Mouse (Mus musculus): ENCODE data around the gene Taf15. TPM values are rescaled to one million over a fixed set of nuclear protein-coding genes. Genes with fewer than 3 reads are reported as not detected.

Gene Taf15
- total and polyA plus RNA-seq, 2 experiments from 2014 or later = 9.6 to 18.2 TPM

GRCm38 (mm10) chr11:83522075-83522474, 49.2 kb downstream of the Taf15 start, which contains the start of gene Heatr9:
TSS of gene Heatr9 (minus strand) at chr11:83522175.
- ATAC-seq (ENCODE audit: low FRiP score) (no peak), DNase-seq (ENCODE audit: low spot score) (no peak)
- H3K4me3 ChIP-seq (ENCODE audit: low read depth, low read length) = no peak within 1 kb of the TSS
- whole genome bisulfite sequencing = 77% methylated on average over 3 of the region's 3 CpGs
- H3K9me3 ChIP-seq (ENCODE audit: low read length) = no peaks in the 10 kb centered on the region
- no peak within 1 kb of the TSS for H3K9ac ChIP-seq (replicated peaks; ENCODE audit: low read length, poor library complexity, severe bottlenecking)
- no peak within 1 kb of the TSS for H3K4me2 ChIP-seq (ENCODE audit: low read depth, low read length, poor library complexity, severe bottlenecking)
- H3K27ac ChIP-seq (ENCODE audit: low read depth, low read length) = no peak within 1 kb of the TSS
- H3K27me3 ChIP-seq (ENCODE audit: insufficient read depth, low read length) = no peaks in the 10 kb centered on the region
- H3K4me1 ChIP-seq (ENCODE audit: insufficient read depth, low read length) = no peaks in the 10 kb centered on the region
- no peak for TF ChIP-seq CTCF (IDR thresholded peaks at IDR 0.05)
- H3K36me3 ChIP-seq (ENCODE audit: insufficient read depth, low read length) = 0 out of 2 replicates have a peak, but pooled peaks cover 3% of the 10 kb centered on the region

GRCm38 (mm10) chr11:83529024-83529423, 56.1 kb downstream of the Taf15 start:
- Histone ChIP-seq H3K4me2 (ENCODE audit: low read depth, low read length, poor library complexity, severe bottlenecking) (no peak overlapping the region), H3K4me1 (ENCODE audit: insufficient read depth, low read length) (no peaks in the 10 kb centered on the region), H3K27me3 (ENCODE audit: insufficient read depth, low read length) (no peaks in the 10 kb centered on the region), H3K4me3 (ENCODE audit: low read depth, low read length) (no peak overlapping the region), H3K9ac (replicated peaks; ENCODE audit: low read length, poor library complexity, severe bottlenecking) (no peak overlapping the region), H3K9me3 (ENCODE audit: low read length) (no peaks in the 10 kb centered on the region), H3K36me3 (ENCODE audit: insufficient read depth, low read length) (no peaks in the 10 kb centered on the region), H3K27ac (ENCODE audit: low read depth, low read length) (no peak overlapping the region)
- WGBS = 68% methylated on average over 12 of the region's 12 CpGs
- DNase-seq (ENCODE audit: low spot score) (no peak), ATAC-seq (ENCODE audit: low FRiP score) (no peak)
- TF ChIP-seq CTCF (IDR thresholded peaks at IDR 0.05) = no peak

DNA sequence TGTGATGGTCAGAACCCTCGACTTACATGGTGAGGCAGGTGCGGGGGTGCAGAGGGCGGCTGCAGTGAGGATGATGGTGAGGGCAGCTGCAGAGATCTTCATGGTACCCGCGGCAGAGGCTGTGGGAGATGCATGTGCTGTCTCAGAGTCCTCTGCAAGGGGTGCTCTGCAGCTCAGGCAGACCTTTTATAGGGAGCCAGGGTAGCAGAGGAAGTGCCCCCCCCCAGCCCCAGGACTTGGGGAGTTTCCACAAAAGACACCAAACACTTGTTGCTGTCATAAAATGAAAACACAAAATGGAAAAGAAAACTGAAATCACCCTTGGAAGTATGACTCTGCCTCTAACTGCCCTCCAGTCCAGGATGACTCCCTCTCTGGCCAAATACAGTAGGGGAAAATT, 57.5 kb downstream of the Taf15 start, which contains the start of gene Ccl5:
TSS of gene Ccl5 (minus strand) at position 159 of the 400 bp plus-strand sequence.
- H3K4me1 ChIP-seq (ENCODE audit: insufficient read depth, low read length) = no peaks in the 10 kb centered on the region
- 79% methylated on average over 5 of the region's 5 CpGs for WGBS
- H3K9me3 ChIP-seq (ENCODE audit: low read length) = no peaks in the 10 kb centered on the region
- H3K9ac ChIP-seq (replicated peaks; ENCODE audit: low read length, poor library complexity, severe bottlenecking) = no peak within 1 kb of the TSS
- no peaks in the 10 kb centered on the region for H3K27me3 ChIP-seq (ENCODE audit: insufficient read depth, low read length)
- no peak within 1 kb of the TSS for H3K4me3 ChIP-seq (ENCODE audit: low read depth, low read length)
- no peaks in the 10 kb centered on the region for H3K36me3 ChIP-seq (ENCODE audit: insufficient read depth, low read length)
- no peak within 1 kb of the TSS for H3K4me2 ChIP-seq (ENCODE audit: low read depth, low read length, poor library complexity, severe bottlenecking)
- no peak for TF ChIP-seq CTCF (IDR thresholded peaks at IDR 0.05)
- DNase-seq (ENCODE audit: low spot score) = no peak
- no peak for ATAC-seq (ENCODE audit: low FRiP score)
- H3K27ac ChIP-seq (ENCODE audit: low read depth, low read length) = no peak within 1 kb of the TSS

GRCm38 (mm10) chr11:83533192-83533591, 60.3 kb downstream of the Taf15 start:
- H3K9ac ChIP-seq (replicated peaks; ENCODE audit: low read length, poor library complexity, severe bottlenecking) = no peak overlapping the region
- H3K27me3 ChIP-seq (ENCODE audit: insufficient read depth, low read length) = no peaks in the 10 kb centered on the region
- no peak for TF ChIP-seq CTCF (IDR thresholded peaks at IDR 0.05)
- H3K27ac ChIP-seq (ENCODE audit: low read depth, low read length) = no peak overlapping the region
- no peak for ATAC-seq (ENCODE audit: low FRiP score)
- DNase-seq (ENCODE audit: low spot score) = no peak
- H3K36me3 ChIP-seq (ENCODE audit: insufficient read depth, low read length) = no peaks in the 10 kb centered on the region
- H3K4me1 ChIP-seq (ENCODE audit: insufficient read depth, low read length) = no peaks in the 10 kb centered on the region
- WGBS = 94% methylated on average over 1 of the region's 1 CpGs
- no peak overlapping the region for H3K4me3 ChIP-seq (ENCODE audit: low read depth, low read length)
- H3K9me3 ChIP-seq (ENCODE audit: low read length) = no peaks in the 10 kb centered on the region
- H3K4me2 ChIP-seq (ENCODE audit: low read depth, low read length, poor library complexity, severe bottlenecking) = no peak overlapping the region

DNA sequence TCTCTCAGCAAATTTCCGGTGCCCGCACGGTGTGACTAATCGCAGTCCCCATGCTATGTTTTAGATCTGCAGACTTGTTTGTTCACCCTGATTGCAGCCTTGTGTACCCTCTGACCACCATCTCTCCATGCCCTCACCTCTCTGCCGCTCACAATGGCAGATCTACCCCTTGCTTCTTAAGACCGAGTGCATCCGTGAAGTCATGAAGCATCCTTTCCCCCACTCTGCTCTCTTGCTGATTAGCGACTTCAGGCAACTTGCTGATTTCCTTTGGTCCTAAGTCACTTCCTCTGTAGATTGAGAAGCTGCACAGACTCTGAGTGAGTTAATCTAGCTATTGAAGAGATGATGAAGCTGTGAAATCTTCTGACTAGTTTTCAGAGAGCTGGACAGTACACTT, 61.3 kb downstream of the Taf15 start:
- H3K27me3 ChIP-seq (ENCODE audit: insufficient read depth, low read length) = no peaks in the 10 kb centered on the region

DNA sequence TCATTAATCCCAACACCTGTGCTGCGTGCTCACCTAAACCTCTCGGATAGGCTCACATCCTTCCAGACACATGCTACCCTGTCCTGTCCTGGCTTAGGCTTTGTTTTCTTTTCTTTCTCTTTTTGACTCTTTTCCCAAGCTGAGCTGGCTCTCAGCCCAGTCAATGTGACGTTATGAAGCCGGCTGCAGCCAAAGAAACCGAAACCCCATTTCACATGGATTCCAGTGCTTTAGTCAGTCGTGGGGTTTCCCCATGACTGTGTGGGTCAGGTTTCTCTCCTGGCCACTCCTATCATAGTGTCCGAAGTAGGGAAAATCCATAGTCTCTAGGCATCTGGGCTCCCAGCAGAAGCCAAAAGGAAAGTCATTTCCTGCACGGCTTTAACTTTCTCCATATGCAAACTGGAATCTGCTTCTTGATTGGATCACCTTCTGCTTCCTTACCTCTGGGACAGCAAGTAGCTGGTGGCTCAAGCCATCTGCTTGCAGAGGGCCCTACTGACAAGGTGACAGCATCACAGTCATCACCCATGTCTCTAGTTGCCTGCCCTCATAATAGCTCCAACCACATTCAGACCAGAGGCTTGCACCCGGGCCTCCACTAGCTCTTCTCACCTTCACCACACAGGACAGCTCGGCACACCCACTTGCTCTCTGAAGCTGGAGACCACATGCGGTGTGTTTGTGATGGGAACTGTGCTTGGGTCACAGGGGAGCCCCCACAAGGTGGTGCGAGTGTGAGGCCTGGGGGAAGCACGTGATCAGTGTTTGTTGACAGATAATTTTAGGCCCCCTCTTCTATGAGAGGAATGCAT, 61.9 kb downstream of the Taf15 start:
- no peak for ATAC-seq (ENCODE audit: low FRiP score)
- Histone ChIP-seq H3K4me3 (ENCODE audit: low read depth, low read length) (no peak overlapping the region), H3K4me1 (ENCODE audit: insufficient read depth, low read length) (no peaks in the 10 kb centered on the region), H3K27me3 (ENCODE audit: insufficient read depth, low read length) (no peaks in the 10 kb centered on the region), H3K36me3 (ENCODE audit: insufficient read depth, low read length) (no peaks in the 10 kb centered on the region), H3K9me3 (ENCODE audit: low read length) (no peaks in the 10 kb centered on the region), H3K4me2 (ENCODE audit: low read depth, low read length, poor library complexity, severe bottlenecking) (0 out of 2 replicates have a peak overlapping the region, but pooled peaks have one; percentile 9), H3K9ac (replicated peaks; ENCODE audit: low read length, poor library complexity, severe bottlenecking) (no peak overlapping the region), H3K27ac (ENCODE audit: low read depth, low read length) (no peak overlapping the region)
- no peak for TF ChIP-seq CTCF (IDR thresholded peaks at IDR 0.05)
- DNase-seq (ENCODE audit: low spot score) = peak; percentile 73
- WGBS = 54% methylated on average over 13 of the region's 13 CpGs

More for the DNA sequence above, 61.3 kb downstream of the Taf15 start:
- Histone ChIP-seq H3K27ac (ENCODE audit: low read depth, low read length) (no peak overlapping the region), H3K36me3 (ENCODE audit: insufficient read depth, low read length) (no peaks in the 10 kb centered on the region), H3K4me1 (ENCODE audit: insufficient read depth, low read length) (no peaks in the 10 kb centered on the region), H3K9me3 (ENCODE audit: low read length) (no peaks in the 10 kb centered on the region), H3K4me2 (ENCODE audit: low read depth, low read length, poor library complexity, severe bottlenecking) (0 out of 2 replicates have a peak overlapping the region, but pooled peaks have one; percentile 9), H3K9ac (replicated peaks; ENCODE audit: low read length, poor library complexity, severe bottlenecking) (no peak overlapping the region), H3K4me3 (ENCODE audit: low read depth, low read length) (no peak overlapping the region)
- 84% methylated on average over 8 of the region's 8 CpGs for WGBS
- TF ChIP-seq CTCF (IDR thresholded peaks at IDR 0.05) = no peak
- ATAC-seq (ENCODE audit: low FRiP score) (no peak), DNase-seq (ENCODE audit: low spot score) (no peak)
